Mouse (Mus musculus): Measurements from ENCODE around the gene Fem1b.
"Not testable (repeated sequence)": the region's sequence is repeated elsewhere in the genome, so short reads cannot be mapped to it uniquely, and the experiment has no call there.

Fem1b gene

GRCm38 (mm10) chr9:62827939-62828652 is 16.4 kb upstream of the Fem1b start:
- in situ Hi-C loops (cut with MboI, MseI), result no loop called here

- in situ Hi-C loops (cut with MboI, MseI), result no loop called here
These were observed 14.7 kb upstream of the Fem1b start for GRCm38 (mm10) chr9:62826456-62826855.

- in situ Hi-C loops (cut with MboI, MseI), result no loop called here
These were observed 14.2 kb upstream of the Fem1b start for GRCm38 (mm10) chr9:62825791-62826393.

GRCm38 (mm10) chr9:62821811-62822210 is 10.1 kb upstream of the Fem1b start:
- in situ Hi-C loops (cut with MboI, MseI), result no loop called here

- in situ Hi-C loops (cut with MboI, MseI), result no loop called here
These were observed 9.1 kb upstream of the Fem1b start for GRCm38 (mm10) chr9:62820829-62821228.

GRCm38 (mm10) chr9:62819910-62820309 is 8.2 kb upstream of the Fem1b start:
- in situ Hi-C loops (cut with MboI, MseI), result not testable (repeated sequence)

GRCm38 (mm10) chr9:62819494-62819893 is 7.8 kb upstream of the Fem1b start:
- in situ Hi-C loops (cut with MboI, MseI), result no loop called here

- in situ Hi-C loops (cut with MboI, MseI), result no loop called here
These were observed 6.3 kb upstream of the Fem1b start for GRCm38 (mm10) chr9:62817828-62818614.

GRCm38 (mm10) chr9:62817099-62817571 is 5.4 kb upstream of the Fem1b start:
- in situ Hi-C loops (cut with MboI, MseI), result no loop called here

- in situ Hi-C loops (cut with MboI, MseI), result no loop called here
These were observed 4.8 kb upstream of the Fem1b start for GRCm38 (mm10) chr9:62816323-62817098.

GRCm38 (mm10) chr9:62814751-62815150 is 3.0 kb upstream of the Fem1b start:
- in situ Hi-C loops (cut with MboI, MseI), result no loop called here

- in situ Hi-C loops (cut with MboI, MseI), result no loop called here
These were observed 699 bp upstream of the Fem1b start for GRCm38 (mm10) chr9:62812216-62813049.

- in situ Hi-C loops (cut with MboI, MseI), result no loop called here
These were observed 905 bp downstream of the Fem1b start for GRCm38 (mm10) chr9:62810543-62811515.

- in situ Hi-C loops (cut with MboI, MseI), result no loop called here
These were observed 1.6 kb downstream of the Fem1b start for GRCm38 (mm10) chr9:62810095-62810494.

GRCm38 (mm10) chr9:62799218-62799617 is 12.5 kb downstream of the Fem1b start:
- in situ Hi-C loops (cut with MboI, MseI), result not testable (repeated sequence)

GRCm38 (mm10) chr9:62789856-62790255 is 21.9 kb downstream of the Fem1b start:
- in situ Hi-C loops (cut with MboI, MseI), result no loop called here

- in situ Hi-C loops (cut with MboI, MseI), result no loop called here
These were observed 25.0 kb downstream of the Fem1b start for GRCm38 (mm10) chr9:62786721-62787120.

GRCm38 (mm10) chr9:62784233-62784632 is 27.5 kb downstream of the Fem1b start:
- in situ Hi-C loops (cut with MboI, MseI), result no loop called here

GRCm38 (mm10) chr9:62782976-62783781 is 28.6 kb downstream of the Fem1b start:
- in situ Hi-C loops (cut with MboI, MseI), result no loop called here
